In genomic region chr4:22924181-22924580, GRCm38 (mm10) we compare ENCODE assay signal across 13 mouse cellular contexts.
DNase-seq lines count a peak whose midpoint lies in the region.
"Had no signal": no experiment of that assay in that cellular context is flagged by ENCODE, and none has a peak within 500 bp of the region (broad histone marks: within the 10 kb centered on the region; RNA-seq: fewer than 3 reads in every experiment).

No protein-coding gene starts in this region.

- intact Hi-C loops in left cerebral cortex, postnatal 25 days (cut with DNase I), result loop anchor here (5.0 kb wide), 1 partner anchor 427 kb away; no protein-coding TSS in a partner anchor

- peak; percentile 19 to 41 for DNase-seq in heart, adult 18-20 months
- no peak for DNase-seq in heart, adult 11 months
- peak; percentile 36 to 49 for DNase-seq in right cerebral cortex, adult 2 months (ENCODE audit: low spot score in 2 of 2)
- DNase-seq in right cerebral cortex, postnatal 25 days, result no peak
- DNase-seq in left cerebral cortex, postnatal 25 days (ENCODE audit: low spot score in 2 of 2), result peak; percentile 28 to 93
- no peak for DNase-seq in spleen, adult 12 weeks (ENCODE audit: low spot score)
- no peak for DNase-seq in embryo, embryonic 9.5 days (ENCODE audit: extremely low spot score)
- DNase-seq: adrenal gland, adult 2 months; B cell, adult 2 months; cerebellum, postnatal 25 days; gastrocnemius, postnatal 36 days; kidney, adult 11 months; kidney, postnatal 36 days had no signal

Comparison
In these comparisons a context has a peak if more than half of its experiments do, and no peak if none do; other contexts are left out.
1. DNase-seq: peak in heart, adult 18-20 months (2 of 2), right cerebral cortex, adult 2 months (2 of 2) and left cerebral cortex, postnatal 25 days (2 of 2); none in heart, adult 11 months (single experiment), right cerebral cortex, postnatal 25 days (single experiment), spleen, adult 12 weeks (single experiment) and embryo, embryonic 9.5 days (single experiment).